Mouse (Mus musculus): ENCODE data around the gene Ldlrad3. TPM values are rescaled to one million over a fixed set of nuclear protein-coding genes. Genes with fewer than 3 reads are reported as not detected.

Gene Ldlrad3
- polyA plus RNA-seq (2012; rRNA removed) = 1.2 and 1.3 TPM in 2 replicates

DNA sequence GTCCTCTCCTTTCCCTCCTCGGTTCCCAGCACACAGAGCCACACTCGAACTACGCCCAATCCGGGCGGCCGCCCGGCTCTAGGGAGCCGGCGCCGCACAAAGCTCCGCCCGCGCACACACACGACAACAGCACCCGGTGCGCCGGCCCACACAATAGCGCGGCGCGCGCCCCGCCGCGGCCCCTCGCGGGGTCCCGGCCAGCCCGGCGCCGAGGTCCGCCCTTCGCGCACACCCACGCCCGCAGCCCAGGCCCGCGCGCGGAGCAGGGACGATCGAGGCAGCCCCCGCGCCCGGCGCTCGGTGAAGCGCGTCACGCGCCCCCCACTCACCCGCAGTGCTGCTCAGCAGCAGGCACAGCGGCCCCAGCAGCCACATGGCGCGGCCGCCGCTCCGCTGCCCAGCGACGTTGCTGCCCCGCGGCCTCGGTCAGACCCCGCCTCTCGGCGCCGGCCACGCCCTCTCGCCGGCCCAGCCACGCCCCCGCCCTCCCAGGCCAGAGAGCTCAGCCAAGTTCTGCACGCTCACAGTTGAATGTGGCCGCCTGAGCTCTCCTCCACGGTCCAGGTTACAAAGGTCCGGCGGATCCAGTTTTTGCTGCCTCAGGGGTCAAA, at the start of gene Ldlrad3:
Gene Ldlrad3 (minus strand): TSS at position 435 of the 611 bp plus-strand sequence.
- Histone ChIP-seq H3K27ac (ENCODE audit: insufficient read depth, low read depth, low read length) (no peak within 1 kb of the TSS), H3K4me3 (ENCODE audit: low read depth, low read length) (peak within 1 kb of the TSS; percentile 70), H3K36me3 (ENCODE audit: control insufficient read depth, insufficient read depth, low read length) (no peaks in the 10 kb centered on the region), H3K27me3 (ENCODE audit: control insufficient read depth, insufficient read depth, low read length) (no peaks in the 10 kb centered on the region; the same call in 1 of the 2 replicates), H3K4me1 (ENCODE audit: control insufficient read depth, insufficient read depth, insufficient read length, low read length) (peaks cover 3% of the 10 kb centered on the region; the same call in 1 of the 2 replicates)
- TF ChIP-seq CTCF (IDR thresholded peaks at IDR 0.05; ENCODE audit: extremely low read depth, insufficient read length, insufficient replicate concordance, low read depth, low read length) = no peak
- no peak for TF ChIP-seq POLR2A (IDR thresholded peaks at IDR 0.05; ENCODE audit: low read depth, low read length)
- WGBS = under 1% methylated on average over 74 of the region's 77 CpGs

GRCm38 (mm10) chr2:102231470-102231869, 45.3 kb upstream of the Ldlrad3 start:
- Histone ChIP-seq H3K27ac (ENCODE audit: insufficient read depth, low read depth, low read length) (no peak overlapping the region), H3K4me1 (ENCODE audit: control insufficient read depth, insufficient read depth, insufficient read length, low read length) (no peaks in the 10 kb centered on the region), H3K27me3 (ENCODE audit: control insufficient read depth, insufficient read depth, low read length) (no peaks in the 10 kb centered on the region), H3K36me3 (ENCODE audit: control insufficient read depth, insufficient read depth, low read length) (no peaks in the 10 kb centered on the region), H3K4me3 (ENCODE audit: low read depth, low read length) (no peak overlapping the region)
- TF ChIP-seq POLR2A (IDR thresholded peaks at IDR 0.05; ENCODE audit: low read depth, low read length) = no peak
- no peak for TF ChIP-seq CTCF (IDR thresholded peaks at IDR 0.05; ENCODE audit: extremely low read depth, insufficient read length, insufficient replicate concordance, low read depth, low read length)
- WGBS = 63% methylated on average over 5 of the region's 5 CpGs

DNA sequence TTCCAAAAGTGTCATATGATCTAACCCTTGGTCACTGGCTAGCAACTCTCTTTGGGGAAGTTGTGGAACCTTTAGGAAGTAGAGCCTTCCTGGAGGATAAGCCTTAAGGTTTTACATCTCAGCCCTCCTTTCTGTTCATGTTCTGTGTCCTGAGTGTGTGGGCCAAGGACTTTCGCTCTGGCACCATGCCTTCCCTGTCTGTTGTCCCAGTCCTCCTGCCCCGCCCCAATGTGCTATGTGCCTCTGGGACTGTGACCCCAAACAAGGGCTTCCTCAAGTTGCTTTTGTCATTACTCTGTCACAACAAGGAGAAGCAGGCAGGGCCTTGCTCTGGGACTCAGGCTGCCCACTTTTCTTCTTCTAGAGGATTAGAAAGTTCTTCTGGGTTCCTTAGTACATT, 42.9 kb upstream of the Ldlrad3 start:
- H3K27me3 ChIP-seq (ENCODE audit: control insufficient read depth, insufficient read depth, low read length) = no peaks in the 10 kb centered on the region
- no peak overlapping the region for H3K27ac ChIP-seq (ENCODE audit: insufficient read depth, low read depth, low read length)
- no peaks in the 10 kb centered on the region for H3K36me3 ChIP-seq (ENCODE audit: control insufficient read depth, insufficient read depth, low read length)
- H3K4me1 ChIP-seq (ENCODE audit: control insufficient read depth, insufficient read depth, insufficient read length, low read length) = no peaks in the 10 kb centered on the region
- TF ChIP-seq POLR2A (IDR thresholded peaks at IDR 0.05; ENCODE audit: low read depth, low read length) = no peak
- TF ChIP-seq CTCF (IDR thresholded peaks at IDR 0.05; ENCODE audit: extremely low read depth, insufficient read length, insufficient replicate concordance, low read depth, low read length) = no peak
- no peak overlapping the region for H3K4me3 ChIP-seq (ENCODE audit: low read depth, low read length)
- 61% methylated on average over 2 of the region's 2 CpGs for WGBS

GRCm38 (mm10) chr2:102228331-102228730, 42.1 kb upstream of the Ldlrad3 start:
- no peak overlapping the region for H3K4me3 ChIP-seq (ENCODE audit: low read depth, low read length)
- no peak overlapping the region for H3K27ac ChIP-seq (ENCODE audit: insufficient read depth, low read depth, low read length)
- no peaks in the 10 kb centered on the region for H3K27me3 ChIP-seq (ENCODE audit: control insufficient read depth, insufficient read depth, low read length)
- H3K36me3 ChIP-seq (ENCODE audit: control insufficient read depth, insufficient read depth, low read length) = no peaks in the 10 kb centered on the region
- 63% methylated on average over 5 of the region's 5 CpGs for WGBS
- H3K4me1 ChIP-seq (ENCODE audit: control insufficient read depth, insufficient read depth, insufficient read length, low read length) = no peaks in the 10 kb centered on the region
- no peak for TF ChIP-seq POLR2A (IDR thresholded peaks at IDR 0.05; ENCODE audit: low read depth, low read length)
- no peak for TF ChIP-seq CTCF (IDR thresholded peaks at IDR 0.05; ENCODE audit: extremely low read depth, insufficient read length, insufficient replicate concordance, low read depth, low read length)

DNA sequence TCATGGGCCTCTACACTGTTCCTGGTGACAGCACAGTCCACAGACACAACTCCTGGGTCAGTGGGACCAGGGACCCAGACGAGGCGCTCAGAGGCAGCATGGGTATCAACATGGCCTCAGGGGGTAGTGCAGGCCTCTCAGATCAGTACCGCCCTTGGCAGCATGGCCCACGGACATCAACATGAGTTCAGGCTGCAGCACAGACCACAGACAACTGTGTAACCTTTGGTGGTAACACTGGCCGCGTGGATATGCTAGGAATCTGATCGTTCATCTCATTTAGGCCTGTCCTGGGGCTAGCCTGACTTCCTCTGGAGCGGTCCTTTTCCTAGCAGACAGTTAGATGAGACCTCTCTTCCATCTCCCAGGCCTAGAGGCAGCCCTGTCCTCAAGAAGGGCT, 41.7 kb upstream of the Ldlrad3 start:
- Histone ChIP-seq H3K36me3 (ENCODE audit: control insufficient read depth, insufficient read depth, low read length) (no peaks in the 10 kb centered on the region), H3K4me1 (ENCODE audit: control insufficient read depth, insufficient read depth, insufficient read length, low read length) (no peaks in the 10 kb centered on the region), H3K27ac (ENCODE audit: insufficient read depth, low read depth, low read length) (no peak overlapping the region), H3K4me3 (ENCODE audit: low read depth, low read length) (no peak overlapping the region), H3K27me3 (ENCODE audit: control insufficient read depth, insufficient read depth, low read length) (no peaks in the 10 kb centered on the region)
- 85% methylated on average over 8 of the region's 8 CpGs for WGBS
- TF ChIP-seq CTCF (IDR thresholded peaks at IDR 0.05; ENCODE audit: extremely low read depth, insufficient read length, insufficient replicate concordance, low read depth, low read length) = no peak
- TF ChIP-seq POLR2A (IDR thresholded peaks at IDR 0.05; ENCODE audit: low read depth, low read length) = no peak

GRCm38 (mm10) chr2:102226274-102226673, 40.1 kb upstream of the Ldlrad3 start:
- H3K4me1 ChIP-seq (ENCODE audit: control insufficient read depth, insufficient read depth, insufficient read length, low read length) = no peaks in the 10 kb centered on the region
- 76% methylated on average over 15 of the region's 15 CpGs for WGBS
- H3K36me3 ChIP-seq (ENCODE audit: control insufficient read depth, insufficient read depth, low read length) = no peaks in the 10 kb centered on the region
- H3K27me3 ChIP-seq (ENCODE audit: control insufficient read depth, insufficient read depth, low read length) = no peaks in the 10 kb centered on the region
- no peak for TF ChIP-seq POLR2A (IDR thresholded peaks at IDR 0.05; ENCODE audit: low read depth, low read length)
- no peak for TF ChIP-seq CTCF (IDR thresholded peaks at IDR 0.05; ENCODE audit: extremely low read depth, insufficient read length, insufficient replicate concordance, low read depth, low read length)
- no peak overlapping the region for H3K4me3 ChIP-seq (ENCODE audit: low read depth, low read length)
- H3K27ac ChIP-seq (ENCODE audit: insufficient read depth, low read depth, low read length) = no peak overlapping the region

- no peak for TF ChIP-seq POLR2A (IDR thresholded peaks at IDR 0.05; ENCODE audit: low read depth, low read length)
- TF ChIP-seq CTCF (IDR thresholded peaks at IDR 0.05; ENCODE audit: extremely low read depth, insufficient read length, insufficient replicate concordance, low read depth, low read length) = no peak
- Histone ChIP-seq H3K36me3 (ENCODE audit: control insufficient read depth, insufficient read depth, low read length) (no peaks in the 10 kb centered on the region), H3K4me1 (ENCODE audit: control insufficient read depth, insufficient read depth, insufficient read length, low read length) (no peaks in the 10 kb centered on the region), H3K4me3 (ENCODE audit: low read depth, low read length) (no peak overlapping the region), H3K27me3 (ENCODE audit: control insufficient read depth, insufficient read depth, low read length) (no peaks in the 10 kb centered on the region), H3K27ac (ENCODE audit: insufficient read depth, low read depth, low read length) (no peak overlapping the region)
- WGBS = 26% methylated on average over 11 of the region's 11 CpGs
Measured at GRCm38 (mm10) chr2:102223355-102224128, 37.4 kb upstream of the Ldlrad3 start.
